Mouse (Mus musculus) E14TG2a.4 (cell line): ENCODE data around the gene Ap4b1.

ENCODE experiments used
- CTCF ChIP-seq: conservative IDR thresholded peaks from 2 replicates; pipeline ENCODE4 v1.5.1; 2014; ENCODE audit warnings: low read length
- NANOG ChIP-seq: IDR thresholded peaks from 2 replicates; pipeline ENCODE4 v1.6.1; 2014; ENCODE audit warnings: borderline replicate concordance, low read length, mixed read lengths
- POU5F1 ChIP-seq: IDR thresholded peaks from 2 replicates; pipeline ENCODE4 v1.6.1; 2014; ENCODE audit warnings: low read length, borderline replicate concordance

- TF ChIP-seq CTCF (no peak), NANOG (no peak), POU5F1 (no peak)
Observed at GRCm38 (mm10) chr3:103831146-103831545, 21.8 kb downstream of the Ap4b1 start.
